Mouse (Mus musculus) c-Kit-positive CD71-positive TER-119-positive erythroid progenitor cells, embryonic 14.5 days (primary cell): ENCODE data around the gene Rarb.

ENCODE experiments used
- DNase-seq: peaks from one replicate; pipeline ENCODE4 v3.0.0-alpha.2; 2013; ENCODE audit warnings: low spot score

Rarb gene

DNA sequence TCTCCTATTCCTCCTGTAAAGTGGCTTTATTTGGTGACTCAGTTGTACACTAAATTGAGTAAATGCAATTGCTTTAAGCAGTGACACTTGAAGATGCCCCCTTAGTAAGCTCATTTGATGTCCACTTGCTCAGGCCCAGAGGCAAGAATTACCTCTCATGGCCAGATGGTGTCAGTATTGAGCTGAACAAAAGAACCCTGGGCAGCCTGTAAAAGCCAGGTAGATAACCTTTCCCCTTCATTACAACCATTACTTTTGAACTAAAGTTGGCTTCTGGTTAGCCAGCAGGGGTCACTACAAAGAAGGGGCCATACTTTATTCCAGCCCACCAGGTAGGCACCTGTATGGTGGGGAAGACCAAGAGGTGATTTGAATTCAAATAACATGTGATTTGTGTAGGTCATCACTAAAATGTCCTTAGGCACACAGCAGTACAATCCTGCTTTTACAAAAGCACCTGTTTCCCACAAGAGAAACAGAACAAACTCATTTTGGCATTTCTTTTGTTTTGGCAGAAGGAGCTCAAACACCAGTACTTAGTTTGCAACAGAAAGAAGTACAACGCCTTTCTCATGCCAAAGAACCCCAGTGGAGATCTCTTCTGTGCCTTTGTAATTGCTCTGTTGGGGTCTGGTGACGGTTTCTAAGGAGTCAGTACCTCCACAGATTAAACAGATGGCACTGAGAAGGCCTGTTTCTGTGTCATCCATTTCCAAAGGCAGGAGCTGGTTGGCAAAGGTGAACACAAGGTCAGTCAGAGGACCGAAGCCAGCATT is 384.4 kb downstream of the Rarb start:
- DNase-seq: peak; percentile 51

GRCm38 (mm10) chr14:16433206-16433605 is 385.8 kb downstream of the Rarb start:
- DNase-seq: no peak

DNA sequence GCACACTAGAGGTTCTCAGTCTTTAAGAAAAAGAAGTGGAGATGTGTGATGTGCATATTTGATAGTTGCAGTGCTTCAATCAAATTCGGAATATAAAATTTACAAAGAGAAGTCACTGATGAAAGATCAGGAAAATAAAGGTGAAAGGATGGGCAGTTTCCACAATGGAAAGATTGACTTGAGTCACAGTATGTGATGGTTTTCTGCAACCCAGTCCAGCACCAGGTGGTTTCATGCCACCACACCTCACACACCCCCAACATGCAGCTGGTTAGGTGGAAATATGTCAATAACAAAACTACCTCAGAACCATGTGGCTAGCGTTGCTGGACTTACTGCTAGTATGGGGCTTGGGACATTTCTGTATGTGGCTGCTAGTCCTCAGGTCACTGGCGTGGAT is 386.4 kb downstream of the Rarb start:
- no peak for DNase-seq

DNA sequence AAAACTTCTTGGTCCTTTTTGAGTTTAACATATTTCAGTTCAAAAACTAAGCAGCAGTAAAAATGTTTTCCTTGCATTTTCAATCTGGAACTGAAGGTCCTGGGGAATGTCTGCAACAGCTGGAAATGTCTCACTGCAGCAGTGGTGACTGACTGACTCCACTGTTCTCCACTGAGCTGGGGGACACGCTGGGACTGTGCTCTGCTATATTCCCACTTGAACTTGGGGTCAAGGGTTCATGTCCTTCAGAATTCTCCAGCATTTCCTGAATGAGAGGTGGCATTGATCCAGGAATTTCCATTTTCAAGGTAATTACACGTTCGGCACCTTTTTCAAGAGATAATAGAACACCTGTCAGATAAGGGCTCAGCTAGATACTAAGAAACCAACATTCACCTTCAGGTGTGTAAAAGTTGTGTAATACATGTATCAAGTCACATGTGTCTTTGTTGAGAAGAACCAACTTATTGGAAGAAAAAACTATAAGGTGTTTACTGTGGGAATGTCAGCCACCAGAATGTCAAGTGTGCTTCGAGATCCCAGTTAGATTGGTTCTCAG is 386.9 kb downstream of the Rarb start:
- no peak for DNase-seq

GRCm38 (mm10) chr14:16427569-16427968 is 391.4 kb downstream of the Rarb start:
- DNase-seq: no peak

DNA sequence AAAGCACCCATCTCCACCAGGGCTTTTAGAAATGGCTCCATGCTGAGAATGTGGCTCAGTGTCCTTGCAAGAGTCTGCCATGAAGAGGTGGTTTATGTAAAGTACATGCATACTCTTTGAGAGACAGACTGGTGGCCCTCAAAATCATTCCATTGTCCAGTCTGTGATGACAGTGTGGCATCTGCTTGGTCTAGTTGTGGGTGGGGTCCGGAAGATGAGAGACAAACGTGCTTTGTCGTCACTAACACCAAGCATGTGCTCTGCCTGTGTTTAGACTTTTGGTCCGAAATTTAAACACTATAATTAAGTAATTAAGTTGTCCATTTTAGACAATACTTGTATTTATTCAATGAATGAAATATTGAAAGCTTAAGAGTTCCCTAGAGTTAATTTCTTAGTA is 404.8 kb downstream of the Rarb start:
- DNase-seq: no peak

DNA sequence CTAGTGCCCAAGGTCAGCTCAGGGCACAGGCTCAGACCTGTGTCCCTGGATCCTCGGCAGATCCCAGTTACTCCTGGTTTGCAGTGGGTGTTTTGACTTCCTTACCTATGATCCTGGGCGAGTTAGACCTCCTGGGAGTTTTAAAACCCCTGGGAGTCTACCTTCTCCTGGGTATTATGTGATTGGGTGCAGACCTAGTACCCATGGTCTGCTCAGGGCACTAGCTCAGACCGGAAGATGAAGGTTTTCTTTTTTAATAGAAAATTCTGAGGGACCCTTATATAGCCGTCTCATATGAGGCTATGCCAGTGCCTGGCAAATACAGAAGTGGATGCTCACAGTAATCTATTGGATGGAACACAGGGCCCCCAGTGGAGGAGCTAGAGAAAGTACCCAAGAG is 413.8 kb downstream of the Rarb start:
- no peak for DNase-seq

GRCm38 (mm10) chr14:16384783-16385182 is 434.2 kb downstream of the Rarb start:
- peak; percentile 66 for DNase-seq
